Mouse (Mus musculus) liver, postnatal 0 days (tissue): ENCODE data around the gene Zfp664.

Experiments used
- CTCF ChIP-seq: sonication (generic); IDR thresholded peaks from 2 replicates; pipeline ENCODE4 v1.5.1; 2016; ENCODE audit warnings: antibody characterized with exemption, low read depth
- EP300 ChIP-seq: IDR thresholded peaks from 2 replicates; pipeline ENCODE4 v1.6.1; 2016; ENCODE audit warnings: antibody characterized with exemption, low read depth, mild to moderate bottlenecking

DNA sequence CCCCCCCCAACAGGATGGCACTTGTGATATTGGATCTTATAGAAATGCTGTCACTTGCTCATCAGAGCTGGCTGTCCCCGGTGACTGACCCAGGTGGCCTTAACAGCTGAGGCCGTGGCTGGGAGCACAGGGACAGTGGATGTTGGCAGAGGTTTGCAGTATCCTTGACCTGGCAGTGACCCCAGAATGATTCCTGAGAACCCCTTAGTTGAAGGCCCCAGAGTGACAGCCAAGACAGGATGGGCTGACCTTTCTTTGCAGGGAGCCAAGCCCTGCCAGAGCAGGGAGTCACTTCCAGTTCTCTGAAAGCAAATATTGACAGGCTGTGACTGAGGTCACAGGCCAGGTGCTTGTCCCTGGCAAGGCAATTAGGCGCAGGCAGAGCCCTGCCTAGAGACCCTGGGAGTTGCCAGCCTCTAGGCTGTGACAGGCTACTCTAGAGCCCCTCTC is 29.5 kb downstream of the Zfp664 start:
- no peak for TF ChIP-seq EP300
- TF ChIP-seq CTCF: no peak
